18 mouse cellular contexts compared by ENCODE assay signal in genomic region chr7:63516141-63516895, GRCm38 (mm10).
"Had no signal": no experiment of that assay in that cellular context is flagged by ENCODE, and none has a peak within 500 bp of the region (broad histone marks: within the 10 kb centered on the region; RNA-seq: fewer than 3 reads in every experiment).

No protein-coding gene starts in this region.

- H3K27ac ChIP-seq: midbrain, embryonic 10.5 days; midbrain, embryonic 13.5 days; midbrain, embryonic 15.5 days; neural tube, embryonic 13.5 days; neural tube, embryonic 15.5 days had no signal

- H3K9me3 ChIP-seq: midbrain, embryonic 10.5 days; midbrain, embryonic 13.5 days; midbrain, embryonic 15.5 days; neural tube, embryonic 13.5 days; neural tube, embryonic 15.5 days had no signal

- H3K27me3 ChIP-seq: midbrain, embryonic 13.5 days; midbrain, embryonic 15.5 days; neural tube, embryonic 13.5 days; neural tube, embryonic 15.5 days had no signal

- DNase-seq: lung, adult 18-20 months; lung, embryonic 14.5 days; lung, postnatal 10 days; lung, postnatal 4 days; retina, postnatal 1 day; right cerebral cortex, adult 18-20 months; right cerebral cortex, postnatal 25 days; right cerebral cortex, postnatal 4 days; spleen, adult 18-20 months; thymus, adult 18-20 months; thymus, postnatal 25 days; thymus, postnatal 4 days had no signal

- H3K36me3 ChIP-seq: midbrain, embryonic 10.5 days; midbrain, embryonic 13.5 days; midbrain, embryonic 15.5 days; neural tube, embryonic 13.5 days; neural tube, embryonic 15.5 days had no signal

- H3K9ac ChIP-seq: lung, embryonic 14.5 days; midbrain, embryonic 13.5 days; midbrain, embryonic 15.5 days; neural tube, embryonic 13.5 days; neural tube, embryonic 15.5 days had no signal

- H3K4me2 ChIP-seq: lung, embryonic 14.5 days; midbrain, embryonic 13.5 days; midbrain, embryonic 15.5 days; neural tube, embryonic 13.5 days; neural tube, embryonic 15.5 days had no signal

- H3K4me1 ChIP-seq: midbrain, embryonic 10.5 days; midbrain, embryonic 13.5 days; midbrain, embryonic 15.5 days; neural tube, embryonic 13.5 days; neural tube, embryonic 15.5 days had no signal

- ATAC-seq: midbrain, embryonic 13.5 days; midbrain, embryonic 15.5 days had no signal

- H3K4me3 ChIP-seq: midbrain, embryonic 10.5 days; midbrain, embryonic 13.5 days; midbrain, embryonic 15.5 days; myocyte; neural tube, embryonic 13.5 days; neural tube, embryonic 15.5 days had no signal
